Mouse (Mus musculus) hindbrain, postnatal 0 days (tissue): Measurements from ENCODE around the gene Fcrls. TPM values are rescaled to one million over a fixed set of nuclear protein-coding genes. Genes with fewer than 3 reads are reported as not detected.

ENCODE experiments used
- ATAC-seq: fragments of 200-750 bp; cut with Nextera tagmentation; 2 replicates; pipeline ENCODE4 v1.8.0; 2017; ENCODE audit warnings: mild to moderate bottlenecking, moderate TSS enrichment, moderate library complexity
- DNase-seq: peaks from one replicate; pipeline ENCODE4 v3.0.0-alpha.2; 2015; ENCODE audit warnings: low spot score
- H3K27ac ChIP-seq: fragments of 300-500 bp; sonication (generic); 2 replicates; pipeline ENCODE4 v1.5.1; 2014; ENCODE audit warnings: mild to moderate bottlenecking
- H3K27me3 ChIP-seq: fragments of 300-500 bp; sonication (generic); 2 replicates; pipeline ENCODE4 v1.6.1; 2014; ENCODE audit warnings: low read length, mixed read lengths; ENCODE audit not compliant: insufficient read depth
- H3K36me3 ChIP-seq: fragments of 300-500 bp; sonication (generic); 2 replicates; pipeline ENCODE4 v1.6.1; 2014; ENCODE audit warnings: low read length, mixed read lengths; ENCODE audit not compliant: insufficient read depth
- H3K4me1 ChIP-seq: fragments of 300-500 bp; sonication (generic); 2 replicates; pipeline ENCODE4 v1.6.1; 2014; ENCODE audit warnings: antibody characterized with exemption, low read length, mixed read lengths; ENCODE audit not compliant: insufficient read depth
- H3K4me2 ChIP-seq: fragments of 300-500 bp; sonication (generic); 2 replicates; pipeline ENCODE4 v1.6.1; 2014; ENCODE audit warnings: low read depth, mild to moderate bottlenecking, low read length, moderate library complexity, mixed read lengths
- H3K4me3 ChIP-seq: fragments of 300-500 bp; sonication (generic); 2 replicates; pipeline ENCODE4 v1.5.1; 2014; ENCODE audit warnings: low read length
- H3K9ac ChIP-seq: fragments of 300-500 bp; sonication (generic); replicated peaks from 2 replicates; pipeline ENCODE4 v1.6.1; 2014; ENCODE audit warnings: mild to moderate bottlenecking, low read length, moderate library complexity, mixed read lengths
- H3K9me3 ChIP-seq: fragments of 300-500 bp; sonication (generic); 2 replicates; pipeline ENCODE4 v1.6.1; 2016; ENCODE audit warnings: low read length, mixed read lengths
- CTCF ChIP-seq: IDR thresholded peaks from 2 replicates; pipeline ENCODE4 v1.5.1; 2016; ENCODE audit warnings: antibody characterized with exemption, control low read depth, low read depth
- WGBS: fragments of 180-500 bp; shearing (Covaris S2); extraction: QIAGEN DNeasy Blood & Tissue Kit; methylation state at CpG from one replicate; pipeline ENCODE4 v1.1.7; 2014; 5-methylcytosine and 5-hydroxymethylcytosine counted together
- polyA plus RNA-seq: library from polyadenylated mRNA; unstranded; fragments of >200 nt; fragmentation: Nextera tagmentation; extraction: Ambion mirVana; gene quantifications from 2 replicates; pipeline ENCODE4 v1.2.1, GENCODE M21; 2015
- total RNA-seq: library from RNA; depleted of rRNA; stranded (reverse); fragments of >200 nt; gene quantifications from 2 replicates; pipeline ENCODE4 v1.2.3, GENCODE M21; 2014; rRNA removed

Fcrls gene
- total RNA-seq (16.7 and 21.0 TPM in 2 replicates), polyA plus RNA-seq (16.7 and 16.9 TPM in 2 replicates)

- Histone ChIP-seq H3K4me3 (no peak within 1 kb of the TSS), H3K9me3 (no peaks in the 10 kb centered on the region), H3K27ac (no peak within 1 kb of the TSS), H3K4me2 (no peak within 1 kb of the TSS), H3K36me3 (no peaks in the 10 kb centered on the region), H3K4me1 (no peaks in the 10 kb centered on the region), H3K27me3 (no peaks in the 10 kb centered on the region), H3K9ac (no peak within 1 kb of the TSS)
- ATAC-seq: no peak
- WGBS: 90% methylated on average over 7 of the region's 7 CpGs
- TF ChIP-seq CTCF: no peak
- no peak for DNase-seq
Observed at GRCm38 (mm10) chr3:87263436-87263835, at the start of gene Fcrls. Fcrls (minus strand) TSS chr3:87263738.

GRCm38 (mm10) chr3:87309922-87310321 lies 46.4 kb upstream of the Fcrls start:
- no peak overlapping the region for H3K4me2 ChIP-seq
- peak; percentile 30 for TF ChIP-seq CTCF

GRCm38 (mm10) chr3:87299901-87300300 lies 36.4 kb upstream of the Fcrls start:
- DNase-seq (no peak), ATAC-seq (no peak)
- Histone ChIP-seq H3K9ac (no peak overlapping the region), H3K27me3 (no peaks in the 10 kb centered on the region), H3K36me3 (no peaks in the 10 kb centered on the region), H3K27ac (no peak overlapping the region), H3K4me3 (no peak overlapping the region), H3K4me2 (no peak overlapping the region), H3K9me3 (no peaks in the 10 kb centered on the region), H3K4me1 (no peaks in the 10 kb centered on the region)
- no peak for TF ChIP-seq CTCF
- WGBS: 82% methylated on average over 5 of the region's 5 CpGs

More at GRCm38 (mm10) chr3:87309922-87310321, 46.4 kb upstream of the Fcrls start:
- ATAC-seq (no peak), DNase-seq (peak; percentile 16)
- Histone ChIP-seq H3K36me3 (no peaks in the 10 kb centered on the region), H3K9ac (no peak overlapping the region), H3K27me3 (no peaks in the 10 kb centered on the region), H3K4me1 (no peaks in the 10 kb centered on the region), H3K9me3 (no peaks in the 10 kb centered on the region), H3K4me3 (no peak overlapping the region), H3K27ac (no peak overlapping the region)
- 80% methylated on average over 2 of the region's 2 CpGs for WGBS

GRCm38 (mm10) chr3:87274372-87274771 lies 10.8 kb upstream of the Fcrls start:
- no peaks in the 10 kb centered on the region for H3K36me3 ChIP-seq
- 77% methylated on average over 2 of the region's 2 CpGs for WGBS
- DNase-seq: no peak
- no peaks in the 10 kb centered on the region for H3K27me3 ChIP-seq
- no peak for ATAC-seq
- H3K9me3 ChIP-seq: no peaks in the 10 kb centered on the region
- no peak for TF ChIP-seq CTCF
- no peak overlapping the region for H3K27ac ChIP-seq
- H3K4me2 ChIP-seq: no peak overlapping the region
- H3K9ac ChIP-seq: no peak overlapping the region
- no peak overlapping the region for H3K4me3 ChIP-seq
- no peaks in the 10 kb centered on the region for H3K4me1 ChIP-seq

- Histone ChIP-seq H3K36me3 (no peaks in the 10 kb centered on the region), H3K4me2 (no peak overlapping the region), H3K9ac (no peak overlapping the region), H3K27ac (no peak overlapping the region), H3K9me3 (no peaks in the 10 kb centered on the region), H3K4me1 (no peaks in the 10 kb centered on the region), H3K4me3 (no peak overlapping the region), H3K27me3 (no peaks in the 10 kb centered on the region)
- DNase-seq (no peak), ATAC-seq (no peak)
- TF ChIP-seq CTCF: no peak
- WGBS: 83% methylated on average over 5 of the region's 5 CpGs
Observed at GRCm38 (mm10) chr3:87266581-87266980, 3.0 kb upstream of the Fcrls start.

- DNase-seq (no peak), ATAC-seq (no peak)
- Histone ChIP-seq H3K27me3 (no peaks in the 10 kb centered on the region), H3K4me2 (no peak overlapping the region), H3K4me1 (no peaks in the 10 kb centered on the region), H3K36me3 (no peaks in the 10 kb centered on the region), H3K9me3 (no peaks in the 10 kb centered on the region), H3K27ac (no peak overlapping the region), H3K4me3 (no peak overlapping the region), H3K9ac (no peak overlapping the region)
- WGBS: 88% methylated on average over 10 of the region's 10 CpGs
- no peak for TF ChIP-seq CTCF
Observed at GRCm38 (mm10) chr3:87255239-87255638, 8.3 kb downstream of the Fcrls start.

GRCm38 (mm10) chr3:87249571-87249970 lies 14.0 kb downstream of the Fcrls start:
- WGBS: 79% methylated on average over 6 of the region's 6 CpGs
- no peak overlapping the region for H3K4me2 ChIP-seq
- TF ChIP-seq CTCF: no peak

More at GRCm38 (mm10) chr3:87249571-87249970, 14.0 kb downstream of the Fcrls start:
- no peak for DNase-seq
- H3K36me3 ChIP-seq: no peaks in the 10 kb centered on the region
- H3K27ac ChIP-seq: no peak overlapping the region
- no peak for ATAC-seq
- no peaks in the 10 kb centered on the region for H3K9me3 ChIP-seq
- H3K4me1 ChIP-seq: no peaks in the 10 kb centered on the region
- H3K4me3 ChIP-seq: no peak overlapping the region
- no peaks in the 10 kb centered on the region for H3K27me3 ChIP-seq
- no peak overlapping the region for H3K9ac ChIP-seq
